Mouse (Mus musculus) kidney, embryonic 14.5 days (tissue): ENCODE data around the gene Lif. TPM values are rescaled to one million over a fixed set of nuclear protein-coding genes. Genes with fewer than 3 reads are reported as not detected.

Source experiments
- ATAC-seq: fragments of 200-750 bp; cut with Nextera tagmentation; 2 replicates; pipeline ENCODE4 v1.8.0; 2017; ENCODE audit warnings: moderate number of reproducible peaks, mild to moderate bottlenecking, moderate TSS enrichment, moderate library complexity; ENCODE audit not compliant: low FRiP score, low TSS enrichment
- H3K27ac ChIP-seq: fragments of 300-500 bp; sonication (generic); 2 replicates; pipeline ENCODE4 v1.5.1; 2014; ENCODE audit warnings: low read depth, mild to moderate bottlenecking, low read length, moderate library complexity, mixed read lengths
- H3K27me3 ChIP-seq: fragments of 300-500 bp; sonication (generic); 2 replicates; pipeline ENCODE4 v1.6.1; 2014; ENCODE audit warnings: mild to moderate bottlenecking, low read length; ENCODE audit not compliant: control insufficient read depth, insufficient read depth
- H3K36me3 ChIP-seq: fragments of 300-500 bp; sonication (generic); 2 replicates; pipeline ENCODE4 v1.6.1; 2014; ENCODE audit warnings: low read length, mixed read lengths; ENCODE audit not compliant: control insufficient read depth, insufficient read depth
- H3K4me1 ChIP-seq: fragments of 300-500 bp; sonication (generic); 2 replicates; pipeline ENCODE4 v1.6.1; 2014; ENCODE audit warnings: low read length, mixed read lengths; ENCODE audit not compliant: control insufficient read depth, insufficient read depth
- H3K4me2 ChIP-seq: fragments of 300-500 bp; sonication (generic); replicated peaks from 2 replicates; pipeline ENCODE4 v1.6.1; 2014; ENCODE audit warnings: low read depth, mild to moderate bottlenecking, low read length
- H3K4me3 ChIP-seq: fragments of 300-500 bp; sonication (generic); 2 replicates; pipeline ENCODE4 v1.5.1; 2014; ENCODE audit warnings: mild to moderate bottlenecking, low read length
- H3K9ac ChIP-seq: fragments of 300-500 bp; sonication (generic); 2 replicates; pipeline ENCODE4 v1.6.1; 2014; ENCODE audit warnings: low read depth, mild to moderate bottlenecking, low read length, moderate library complexity
- H3K9me3 ChIP-seq: fragments of 300-500 bp; sonication (generic); 2 replicates; pipeline ENCODE4 v1.6.1; 2016; ENCODE audit warnings: low read length; ENCODE audit not compliant: control insufficient read depth
- WGBS: fragments of 180-500 bp; shearing (Covaris S2); extraction: QIAGEN DNeasy Blood & Tissue Kit; methylation state at CpG from one replicate; pipeline ENCODE4 v1.1.7; 2014; 5-methylcytosine and 5-hydroxymethylcytosine counted together
- polyA plus RNA-seq: library from polyadenylated mRNA; unstranded; fragments of >200 nt; fragmentation: Nextera tagmentation; extraction: Ambion mirVana; gene quantifications from 2 replicates; pipeline ENCODE4 v1.2.1, GENCODE M21; 2014

Gene Lif
- polyA plus RNA-seq, result not detected in 2 replicates

GRCm38 (mm10) chr11:4256846-4257607 is at the start of gene Lif:
Lif (plus strand) TSS chr11:4257557.
- no peak for ATAC-seq
- no peaks in the 10 kb centered on the region for H3K36me3 ChIP-seq
- WGBS, result 52% methylated on average over 11 of the region's 11 CpGs
- no peaks in the 10 kb centered on the region for H3K27me3 ChIP-seq
- H3K27ac ChIP-seq, result no peak within 1 kb of the TSS
- no peak within 1 kb of the TSS for H3K4me3 ChIP-seq
- no peak within 1 kb of the TSS for H3K4me2 ChIP-seq
- peaks cover 14% of the 10 kb centered on the region for H3K4me1 ChIP-seq
- H3K9ac ChIP-seq, result no peak within 1 kb of the TSS
- no peaks in the 10 kb centered on the region for H3K9me3 ChIP-seq

GRCm38 (mm10) chr11:4207655-4208054 is 49.7 kb upstream of the Lif start:
- H3K4me3 ChIP-seq, result no peak overlapping the region
- H3K36me3 ChIP-seq, result peaks cover 46% of the 10 kb centered on the region
- H3K4me1 ChIP-seq, result peaks cover 12% of the 10 kb centered on the region; the same call in 1 of the 2 replicates
- H3K9ac ChIP-seq, result no peak overlapping the region
- 91% methylated on average over 9 of the region's 9 CpGs for WGBS
- H3K27me3 ChIP-seq, result no peaks in the 10 kb centered on the region
- H3K4me2 ChIP-seq, result no peak overlapping the region
- ATAC-seq, result no peak
- no peaks in the 10 kb centered on the region for H3K9me3 ChIP-seq
- H3K27ac ChIP-seq, result no peak overlapping the region

GRCm38 (mm10) chr11:4209556-4209955 is 47.8 kb upstream of the Lif start:
- WGBS, result 82% methylated on average over 5 of the region's 5 CpGs
- Histone ChIP-seq H3K4me3 (no peak overlapping the region), H3K27me3 (no peaks in the 10 kb centered on the region), H3K4me2 (no peak overlapping the region), H3K36me3 (peaks cover 65% of the 10 kb centered on the region), H3K9me3 (no peaks in the 10 kb centered on the region), H3K4me1 (no peaks in the 10 kb centered on the region), H3K9ac (no peak overlapping the region), H3K27ac (no peak overlapping the region)
- ATAC-seq, result no peak

- H3K9ac ChIP-seq, result no peak overlapping the region
- H3K27me3 ChIP-seq, result no peaks in the 10 kb centered on the region
- no peak overlapping the region for H3K4me3 ChIP-seq
- no peak overlapping the region for H3K27ac ChIP-seq
- H3K4me1 ChIP-seq, result no peaks in the 10 kb centered on the region
- no peak overlapping the region for H3K4me2 ChIP-seq
- WGBS, result 13% methylated on average over 1 of the region's 1 CpGs
- no peak for ATAC-seq
- H3K9me3 ChIP-seq, result no peaks in the 10 kb centered on the region
- H3K36me3 ChIP-seq, result peaks cover 77% of the 10 kb centered on the region
Measured at GRCm38 (mm10) chr11:4210786-4211185, 46.6 kb upstream of the Lif start.

GRCm38 (mm10) chr11:4213107-4213506 is 44.2 kb upstream of the Lif start:
- Histone ChIP-seq H3K27me3 (no peaks in the 10 kb centered on the region), H3K27ac (no peak overlapping the region), H3K36me3 (peaks cover 62% of the 10 kb centered on the region), H3K4me3 (no peak overlapping the region), H3K4me2 (no peak overlapping the region), H3K9ac (no peak overlapping the region), H3K4me1 (no peaks in the 10 kb centered on the region), H3K9me3 (no peaks in the 10 kb centered on the region)
- no peak for ATAC-seq
- WGBS, result 73% methylated on average over 10 of the region's 10 CpGs

GRCm38 (mm10) chr11:4214572-4214971 is 42.8 kb upstream of the Lif start:
- no peak overlapping the region for H3K27ac ChIP-seq
- H3K4me1 ChIP-seq, result no peaks in the 10 kb centered on the region
- no peak overlapping the region for H3K9ac ChIP-seq
- ATAC-seq, result no peak
- 97% methylated on average over 14 of the region's 14 CpGs for WGBS
- no peak overlapping the region for H3K4me2 ChIP-seq
- 0 out of 2 replicates have a peak, but pooled peaks cover 7% of the 10 kb centered on the region for H3K27me3 ChIP-seq
- H3K4me3 ChIP-seq, result no peak overlapping the region
- no peaks in the 10 kb centered on the region for H3K9me3 ChIP-seq
- H3K36me3 ChIP-seq, result peaks cover 54% of the 10 kb centered on the region

GRCm38 (mm10) chr11:4215061-4215460 is 42.3 kb upstream of the Lif start:
- peaks cover 49% of the 10 kb centered on the region for H3K36me3 ChIP-seq
- no peak for ATAC-seq
- H3K27me3 ChIP-seq, result 0 out of 2 replicates have a peak, but pooled peaks cover 7% of the 10 kb centered on the region
- H3K27ac ChIP-seq, result no peak overlapping the region
- 83% methylated on average over 10 of the region's 10 CpGs for WGBS
- H3K4me1 ChIP-seq, result no peaks in the 10 kb centered on the region
- no peak overlapping the region for H3K9ac ChIP-seq
- no peak overlapping the region for H3K4me2 ChIP-seq
- H3K4me3 ChIP-seq, result no peak overlapping the region
- H3K9me3 ChIP-seq, result no peaks in the 10 kb centered on the region

- Histone ChIP-seq H3K4me1 (no peaks in the 10 kb centered on the region), H3K27ac (no peak overlapping the region), H3K9me3 (no peaks in the 10 kb centered on the region), H3K36me3 (peaks cover 42% of the 10 kb centered on the region), H3K4me3 (no peak overlapping the region), H3K9ac (no peak overlapping the region), H3K4me2 (no peak overlapping the region), H3K27me3 (0 out of 2 replicates have a peak, but pooled peaks cover 7% of the 10 kb centered on the region)
- ATAC-seq, result no peak
- 84% methylated on average over 9 of the region's 9 CpGs for WGBS
Measured at GRCm38 (mm10) chr11:4216248-4217000, 40.9 kb upstream of the Lif start.
